ENCODE assay signal across 25 mouse cellular contexts in the genomic region with DNA sequence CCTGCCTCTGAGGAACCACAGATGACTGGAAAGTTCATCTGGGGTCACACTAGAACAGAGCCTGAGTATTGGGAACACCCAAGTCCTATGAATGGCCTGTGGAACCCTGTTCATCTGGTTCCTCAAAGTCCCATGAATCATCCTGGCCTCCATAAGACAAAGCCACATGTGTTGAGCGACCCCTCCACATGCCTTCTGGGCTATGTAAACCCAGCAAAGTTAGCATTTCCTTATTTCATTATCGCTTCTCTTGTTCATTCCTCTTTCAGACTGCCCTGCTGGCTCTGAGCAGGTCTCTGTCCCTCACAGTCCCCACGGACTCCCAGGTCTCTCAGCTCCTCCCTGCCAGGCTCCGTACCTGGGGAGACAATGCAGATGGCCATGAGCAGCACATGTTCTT. TPM values are rescaled to one million over a fixed set of nuclear protein-coding genes. Genes with fewer than 3 reads are reported as not detected.
DNase-seq lines count a peak whose midpoint lies in the region; ATAC-seq and TF ChIP-seq lines count a peak whose summit lies in the region.
"Had no signal": no experiment of that assay in that cellular context is flagged by ENCODE, and none has a peak within 500 bp of the region (broad histone marks: within the 10 kb centered on the region; RNA-seq: fewer than 3 reads in every experiment).

No protein-coding gene starts in this region.

- no peak overlapping the region for H3K27ac ChIP-seq in MEL (ENCODE audit: control insufficient read depth, low read depth, low read length)
- H3K27ac ChIP-seq in stomach, postnatal 0 days (replicated peaks), result 0 out of 2 replicates have a peak overlapping the region, but pooled peaks have one; percentile 49
- H3K27ac ChIP-seq: embryonic facial prominence, embryonic 13.5 days; embryonic facial prominence, embryonic 15.5 days; forebrain, embryonic 10.5 days; forebrain, embryonic 12.5 days had no signal

- TF ChIP-seq POLR2A in MEL (IDR thresholded peaks at IDR 0.05; ENCODE audit: control insufficient read depth in 1 of 2, insufficient read depth in 1 of 2, low read depth in 1 of 2, low read length in 2 of 2, poor library complexity in 1 of 2), result no peak; a peak in 1 of 4 replicates

- 61% methylated on average over 4 of the region's 4 CpGs for WGBS in stomach, postnatal 0 days

- no peak for TF ChIP-seq RAD21 in MEL (IDR thresholded peaks at IDR 0.05; ENCODE audit: low read depth, low read length)

- no peak overlapping the region for H3K9ac ChIP-seq in MEL (ENCODE audit: control insufficient read depth, low read depth, low read length, poor library complexity, severe bottlenecking)
- H3K9ac ChIP-seq in stomach, postnatal 0 days (ENCODE audit: low read length), result no peak overlapping the region
- H3K9ac ChIP-seq: embryonic facial prominence, embryonic 13.5 days; embryonic facial prominence, embryonic 15.5 days; forebrain, embryonic 12.5 days had no signal

- DNase-seq in MEL (ENCODE audit: low read depth, low spot score), result no peak
- no peak for DNase-seq in stomach, postnatal 0 days (ENCODE audit: low spot score)
- DNase-seq in ovary, postnatal 10 days (ENCODE audit: low spot score), result no peak
- DNase-seq in left cerebral cortex, adult 11 months (ENCODE audit: low spot score), result no peak
- DNase-seq: adrenal gland, adult 2 months; adrenal gland, postnatal 10 days; adrenal gland, postnatal 25 days; B cell, adult 2 months; cerebellum, adult 11 months; cerebellum, adult 18-20 months; cerebellum, adult 8-10 months; cerebellum, adult 9-11 months; cerebellum, postnatal 14 days; cerebellum, postnatal 36 days; embryo, embryonic 11 days had no signal

- TF ChIP-seq CTCF in MEL (IDR thresholded peaks at IDR 0.05 in 2 of 3, conservative IDR thresholded peaks at IDR 0.05 in 1 of 3; ENCODE audit: control insufficient read depth in 1 of 3, insufficient read depth in 1 of 3, low read depth in 2 of 3, low read length in 3 of 3, poor library complexity in 1 of 3, severe bottlenecking in 1 of 3), result no peak
- TF ChIP-seq CTCF in stomach, postnatal 0 days (IDR thresholded peaks at IDR 0.05; ENCODE audit: low read depth), result no peak

- H3K4me2 ChIP-seq in stomach, postnatal 0 days (replicated peaks; ENCODE audit: low read depth), result no peak overlapping the region
- H3K4me2 ChIP-seq: embryonic facial prominence, embryonic 13.5 days; embryonic facial prominence, embryonic 15.5 days; forebrain, embryonic 12.5 days had no signal

- H3K79me2 ChIP-seq in MEL (ENCODE audit: control insufficient read depth, insufficient read depth, low read length, poor library complexity), result peaks cover 3% of the 10 kb centered on the region; the same call in 1 of the 2 replicates

- peak; percentile 54 for ATAC-seq in megakaryocyte, adult 5-6 weeks (ENCODE audit: poor library complexity, severe bottlenecking)
- peak; percentile 55; the same call in 1 of the 2 replicates for ATAC-seq in stomach, postnatal 0 days (ENCODE audit: low FRiP score, low TSS enrichment)
- ATAC-seq: CD4-positive, CD25-positive, alpha-beta regulatory T cell, adult 4 months; forebrain, embryonic 14.5 days; forebrain, embryonic 16.5 days had no signal

- no peak for TF ChIP-seq EP300 in MEL (IDR thresholded peaks at IDR 0.05; ENCODE audit: low read depth in 1 of 2, low read length in 2 of 2)
- TF ChIP-seq EP300 in stomach, postnatal 0 days (optimal IDR thresholded peaks at IDR 0.05), result no peak

- H3K36me3 ChIP-seq in MEL (ENCODE audit: control insufficient read depth in 1 of 2, insufficient read depth in 2 of 2, low read length in 2 of 2), result peaks cover 4 to 7% of the 10 kb centered on the region in 2 experiments; a peak in 2 of 4 replicates
- no peaks in the 10 kb centered on the region for H3K36me3 ChIP-seq in stomach, postnatal 0 days (ENCODE audit: control insufficient read depth, insufficient read depth, low read length)
- H3K36me3 ChIP-seq: embryonic facial prominence, embryonic 13.5 days; embryonic facial prominence, embryonic 15.5 days; forebrain, embryonic 10.5 days; forebrain, embryonic 12.5 days; G1E had no signal

- no peaks in the 10 kb centered on the region for H3K9me3 ChIP-seq in MEL (replicated peaks; ENCODE audit: insufficient read depth, low read length)
- H3K9me3 ChIP-seq in stomach, postnatal 0 days (ENCODE audit: control insufficient read depth, low read length), result no peaks in the 10 kb centered on the region
- H3K9me3 ChIP-seq: embryonic facial prominence, embryonic 15.5 days; forebrain, embryonic 10.5 days; forebrain, embryonic 12.5 days had no signal

- no peaks in the 10 kb centered on the region for H3K27me3 ChIP-seq in MEL (ENCODE audit: control insufficient read depth in 1 of 2, insufficient read depth in 2 of 2, low read length in 2 of 2)
- H3K27me3 ChIP-seq in stomach, postnatal 0 days (ENCODE audit: control insufficient read depth, insufficient read depth, low read length), result no peaks in the 10 kb centered on the region
- H3K27me3 ChIP-seq: embryonic facial prominence, embryonic 13.5 days; embryonic facial prominence, embryonic 15.5 days; forebrain, embryonic 12.5 days had no signal

- H3K4me3 ChIP-seq in MEL (ENCODE audit: control insufficient read depth in 1 of 2, insufficient read depth in 1 of 2, low read depth in 2 of 2, low read length in 2 of 2), result no peak overlapping the region
- no peak overlapping the region for H3K4me3 ChIP-seq in stomach, postnatal 0 days (ENCODE audit: low read depth, low read length)
- H3K4me3 ChIP-seq: embryonic facial prominence, embryonic 13.5 days; embryonic facial prominence, embryonic 15.5 days; erythroblast, embryonic 14.5 days; forebrain, embryonic 10.5 days; forebrain, embryonic 12.5 days had no signal

- peaks cover 4% of the 10 kb centered on the region in 2 experiments for H3K4me1 ChIP-seq in MEL (ENCODE audit: control insufficient read depth in 1 of 2, insufficient read depth in 2 of 2, low read length in 2 of 2)
- no peaks in the 10 kb centered on the region for H3K4me1 ChIP-seq in stomach, postnatal 0 days (replicated peaks; ENCODE audit: control insufficient read depth, insufficient read depth)

TF ChIP-seq in MEL, 35 proteins besides CTCF, POLR2A, EP300 and RAD21:
- TF ChIP-seq POLR2AphosphoS2 (IDR thresholded peaks at IDR 0.05; ENCODE audit: low read length) (peak; percentile 31; the same call in 1 of the 2 replicates), ZC3H11A (IDR thresholded peaks at IDR 0.05; ENCODE audit: low read depth, low read length) (no peak)
TF ChIP-seq in MEL: peak in this region for 1.

RNA-seq across cellular contexts. Expression of gene Hdac7, which starts 14.1 kb away (rescaled TPM):
- total RNA-seq in MEL (2012; rRNA removed), result 100 and 102 TPM in 2 replicates
- polyA plus RNA-seq in MEL (2012; ENCODE audit: insufficient read depth in 1 of 2, insufficient read length in 2 of 2, low read depth in 1 of 2, low replicate concordance in 2 of 2, missing spikeins in 1 of 2), result 100 to 1,000 TPM in 1 of 2 experiments, not detected in 1; 389 TPM
- total RNA-seq in megakaryocyte, adult 5-6 weeks (2015), result 15.6 and 17.2 TPM in 2 replicates
- total RNA-seq in megakaryocyte, adult 5-6 weeks (2017), result 5.7 and 6.2 TPM in 2 replicates
- 8.0 and 9.4 TPM in 2 replicates for polyA plus RNA-seq in stomach, postnatal 0 days (2015; fragmentation: Nextera tagmentation; extraction: Ambion mirVana)

RNA-seq across cellular contexts. Expression of gene Vdr, which starts 52.0 kb away (rescaled TPM):
- total RNA-seq in MEL (2012; rRNA removed), result 0.54 and 0.69 TPM in 2 replicates
- polyA plus RNA-seq in MEL (2012; ENCODE audit: insufficient read depth in 1 of 2, insufficient read length in 2 of 2, low read depth in 1 of 2, low replicate concordance in 2 of 2, missing spikeins in 1 of 2), result 1 to 10 TPM in 1 of 2 experiments, not detected in 1; 1.9 TPM
- total RNA-seq in megakaryocyte, adult 5-6 weeks (2015), result 2.1 and 4.1 TPM in 2 replicates
- 0.59 and 1.4 TPM in 2 replicates for total RNA-seq in megakaryocyte, adult 5-6 weeks (2017)
- polyA plus RNA-seq in stomach, postnatal 0 days (2015; fragmentation: Nextera tagmentation; extraction: Ambion mirVana), result 1.4 and 1.5 TPM in 2 replicates
- polyA plus RNA-seq: erythroblast, embryonic 14.5 days; forebrain, embryonic 16.5 days had no signal
